Mouse (Mus musculus) heart, postnatal 0 days (tissue): ENCODE measurements around the gene Olfr460. TPM values are rescaled to one million over a fixed set of nuclear protein-coding genes. Genes with fewer than 3 reads are reported as not detected.
"Not testable (repeated sequence)": the region's sequence is repeated elsewhere in the genome, so short reads cannot be mapped to it uniquely, and the experiment has no call there.

ENCODE experiments used
- ATAC-seq: fragments of 200-750 bp; cut with Nextera tagmentation; 2 replicates; pipeline ENCODE4 v1.8.0; 2017; ENCODE audit warnings: low read depth, moderate number of reproducible peaks, moderate library complexity; ENCODE audit not compliant: insufficient read depth
- DNase-seq: peaks from one replicate; pipeline ENCODE4 v3.0.0-alpha.2; 2016; ENCODE audit warnings: low spot score
- H3K27ac ChIP-seq: fragments of 300-500 bp; sonication (generic); 2 replicates; pipeline ENCODE4 v1.5.1; 2014; ENCODE audit warnings: low read depth, mild to moderate bottlenecking
- H3K27me3 ChIP-seq: fragments of 300-500 bp; sonication (generic); 2 replicates; pipeline ENCODE4 v1.6.1; 2014; ENCODE audit warnings: low read length, mixed read lengths; ENCODE audit not compliant: control insufficient read depth, insufficient read depth
- H3K36me3 ChIP-seq: fragments of 300-500 bp; sonication (generic); replicated peaks from 2 replicates; pipeline ENCODE4 v1.6.1; 2014; ENCODE audit warnings: low read length, mixed read lengths; ENCODE audit not compliant: control insufficient read depth, insufficient read depth
- H3K4me1 ChIP-seq: fragments of 300-500 bp; sonication (generic); 2 replicates; pipeline ENCODE4 v1.6.1; 2014; ENCODE audit warnings: antibody characterized with exemption; ENCODE audit not compliant: control insufficient read depth, insufficient read depth
- H3K4me2 ChIP-seq: fragments of 300-500 bp; sonication (generic); 2 replicates; pipeline ENCODE4 v1.6.1; 2014; ENCODE audit warnings: low read depth, mild to moderate bottlenecking, low read length, moderate library complexity
- H3K4me3 ChIP-seq: fragments of 300-500 bp; sonication (generic); 2 replicates; pipeline ENCODE4 v1.5.1; 2014; ENCODE audit warnings: low read depth, low read length
- H3K9ac ChIP-seq: fragments of 300-500 bp; sonication (generic); replicated peaks from 2 replicates; pipeline ENCODE4 v1.6.1; 2014; ENCODE audit warnings: low read depth, low read length, mixed read lengths
- H3K9me3 ChIP-seq: fragments of 300-500 bp; sonication (generic); replicated peaks from 2 replicates; pipeline ENCODE4 v1.6.1; 2016; ENCODE audit warnings: low read length; ENCODE audit not compliant: control insufficient read depth
- CTCF ChIP-seq: IDR thresholded peaks from 2 replicates; pipeline ENCODE4 v1.5.1; 2016; ENCODE audit warnings: antibody characterized with exemption, control low read depth, low read depth
- EP300 ChIP-seq: IDR thresholded peaks from 2 replicates; pipeline ENCODE4 v1.6.1; 2016; ENCODE audit warnings: antibody characterized with exemption, low read depth
- WGBS: fragments of 180-500 bp; shearing (Covaris S2); extraction: QIAGEN DNeasy Blood & Tissue Kit; methylation state at CpG from one replicate; pipeline ENCODE4 v1.1.7; 2014; 5-methylcytosine and 5-hydroxymethylcytosine counted together
- polyA plus RNA-seq: library from polyadenylated mRNA; unstranded; fragments of >200 nt; fragmentation: Nextera tagmentation; extraction: Ambion mirVana; gene quantifications from 2 replicates; pipeline ENCODE4 v1.2.1, GENCODE M21; 2015
- total RNA-seq: library from RNA; depleted of rRNA; stranded (reverse); fragments of >200 nt; gene quantifications from 2 replicates; pipeline ENCODE4 v1.2.3, GENCODE M21; 2014; ENCODE audit warnings: low replicate concordance

The Olfr460 gene
- total and polyA plus RNA-seq, 2 experiments from 2014 or later, result not detected

DNA sequence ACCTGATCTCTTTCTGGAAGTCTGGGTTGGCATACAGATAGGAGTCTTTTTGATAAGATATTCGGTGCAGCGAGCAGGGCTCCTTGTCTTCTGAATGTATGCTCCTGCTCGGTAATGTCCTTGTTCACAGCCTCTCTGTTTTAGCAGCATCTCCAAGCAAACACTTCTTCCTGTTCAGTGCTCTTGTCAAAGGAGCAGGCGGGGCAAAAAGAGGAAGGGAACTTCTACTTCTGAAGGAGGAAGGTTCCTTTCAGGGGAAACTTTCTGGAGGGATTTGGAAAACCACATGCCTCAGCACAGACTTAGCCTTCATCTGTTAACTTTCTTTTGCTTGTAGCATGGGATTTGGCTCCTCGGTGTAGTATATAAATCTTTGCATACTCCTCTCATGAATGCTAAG is 16.4 kb downstream of the Olfr460 start, which contains the start of gene Clec5a:
Gene Clec5a, minus strand, starts transcription at position 177 of the 400 bp plus-strand sequence.
- no peak for DNase-seq
- no peaks in the 10 kb centered on the region for H3K4me1 ChIP-seq
- 50% methylated on average over 5 of the region's 5 CpGs for WGBS
- H3K9me3 ChIP-seq, result no peaks in the 10 kb centered on the region
- no peak within 1 kb of the TSS for H3K27ac ChIP-seq
- no peaks in the 10 kb centered on the region for H3K27me3 ChIP-seq
- no peak within 1 kb of the TSS for H3K4me2 ChIP-seq
- H3K4me3 ChIP-seq, result no peak within 1 kb of the TSS
- H3K9ac ChIP-seq, result no peak within 1 kb of the TSS
- TF ChIP-seq EP300 (no peak), CTCF (no peak)
- ATAC-seq, result no peak
- no peaks in the 10 kb centered on the region for H3K36me3 ChIP-seq

DNA sequence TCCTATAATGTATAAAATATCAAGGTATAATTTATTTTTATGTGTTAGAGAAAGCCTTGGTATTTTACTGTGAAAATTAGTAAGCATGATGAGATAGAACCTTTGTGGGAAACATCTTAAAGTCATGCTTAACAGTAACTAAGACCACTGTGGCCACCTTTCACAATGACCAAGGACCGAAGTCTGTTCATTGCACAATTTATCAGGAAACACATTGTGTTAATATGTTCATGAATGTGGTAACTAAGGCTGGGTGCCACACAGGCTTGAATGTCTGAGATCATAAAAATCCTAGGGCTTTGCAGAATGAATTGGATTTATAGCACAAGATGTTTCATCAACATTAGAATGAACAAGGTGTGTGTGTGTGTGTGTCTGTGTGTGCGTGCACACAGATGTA is 19.1 kb downstream of the Olfr460 start:
- no peaks in the 10 kb centered on the region for H3K36me3 ChIP-seq
- H3K4me2 ChIP-seq, result no peak overlapping the region
- H3K9ac ChIP-seq, result no peak overlapping the region
- ATAC-seq (no peak), DNase-seq (no peak)
- H3K27me3 ChIP-seq, result no peaks in the 10 kb centered on the region
- H3K4me1 ChIP-seq, result no peaks in the 10 kb centered on the region
- H3K27ac ChIP-seq, result no peak overlapping the region
- H3K9me3 ChIP-seq, result no peaks in the 10 kb centered on the region
- 72% methylated on average over 2 of the region's 2 CpGs for WGBS
- no peak overlapping the region for H3K4me3 ChIP-seq
- TF ChIP-seq CTCF, result no peak
- TF ChIP-seq EP300, result no peak

- Histone ChIP-seq H3K4me2 (no peak overlapping the region), H3K9ac (no peak overlapping the region), H3K9me3 (no peaks in the 10 kb centered on the region), H3K27me3 (no peaks in the 10 kb centered on the region), H3K36me3 (no peaks in the 10 kb centered on the region), H3K4me3 (no peak overlapping the region), H3K27ac (no peak overlapping the region), H3K4me1 (no peaks in the 10 kb centered on the region)
- TF ChIP-seq CTCF, result no peak
- no peak for TF ChIP-seq EP300
- DNase-seq (no peak), ATAC-seq (no peak)
- WGBS, result 60% methylated on average over 3 of the region's 3 CpGs
Observed at GRCm38 (mm10) chr6:40594804-40595550, 25.7 kb downstream of the Olfr460 start.

GRCm38 (mm10) chr6:40598546-40598945 is 29.3 kb downstream of the Olfr460 start:
- ATAC-seq, DNase-seq, H3K27me3 ChIP-seq, H3K9ac ChIP-seq, H3K27ac ChIP-seq, H3K36me3 ChIP-seq, H3K4me2 ChIP-seq, H3K4me1 ChIP-seq, H3K4me3 ChIP-seq, H3K9me3 ChIP-seq: not testable (repeated sequence)
- WGBS, result 32% methylated on average over 4 of the region's 4 CpGs

- Histone ChIP-seq H3K4me1 (no peaks in the 10 kb centered on the region), H3K4me2 (no peak overlapping the region), H3K36me3 (no peaks in the 10 kb centered on the region), H3K9ac (no peak overlapping the region), H3K27me3 (no peaks in the 10 kb centered on the region), H3K9me3 (no peaks in the 10 kb centered on the region), H3K4me3 (no peak overlapping the region), H3K27ac (no peak overlapping the region)
- TF ChIP-seq CTCF, result no peak
- DNase-seq (no peak), ATAC-seq (no peak)
Observed at GRCm38 (mm10) chr6:40607431-40607830, 38.1 kb downstream of the Olfr460 start.

GRCm38 (mm10) chr6:40610244-40610643 is 41.0 kb downstream of the Olfr460 start:
- Histone ChIP-seq H3K4me3 (no peak overlapping the region), H3K4me2 (no peak overlapping the region), H3K27me3 (no peaks in the 10 kb centered on the region), H3K4me1 (no peaks in the 10 kb centered on the region), H3K36me3 (no peaks in the 10 kb centered on the region), H3K9ac (no peak overlapping the region), H3K27ac (no peak overlapping the region), H3K9me3 (no peaks in the 10 kb centered on the region)
- WGBS, result 70% methylated on average over 8 of the region's 8 CpGs
- ATAC-seq (no peak), DNase-seq (no peak)
- TF ChIP-seq CTCF (no peak), EP300 (no peak)
